Mouse (Mus musculus) heart, adult 8-10 months (tissue): ENCODE data around the gene Ankrd2. TPM values are rescaled to one million over a fixed set of nuclear protein-coding genes. Genes with fewer than 3 reads are reported as not detected.
A peak's percentile ranks its signal among the peaks of the same experiment; 100 is the strongest.
"Not testable (repeated sequence)": the region's sequence is repeated elsewhere in the genome, so short reads cannot be mapped to it uniquely, and the experiment has no call there.

Experiments used
- DNase-seq: peaks from one replicate; pipeline ENCODE4 v3.0.0; 2022; ENCODE audit warnings: low spot score
- total RNA-seq, 4 experiments: library from RNA; stranded (reverse); gene quantifications; 2 replicates each; pipeline ENCODE4 v1.2.4; 2022

The Ankrd2 gene
- total RNA-seq, 4 experiments from 2014 or later = 0.49 to 0.63 (median 0.53) TPM; not detected in 1

DNA sequence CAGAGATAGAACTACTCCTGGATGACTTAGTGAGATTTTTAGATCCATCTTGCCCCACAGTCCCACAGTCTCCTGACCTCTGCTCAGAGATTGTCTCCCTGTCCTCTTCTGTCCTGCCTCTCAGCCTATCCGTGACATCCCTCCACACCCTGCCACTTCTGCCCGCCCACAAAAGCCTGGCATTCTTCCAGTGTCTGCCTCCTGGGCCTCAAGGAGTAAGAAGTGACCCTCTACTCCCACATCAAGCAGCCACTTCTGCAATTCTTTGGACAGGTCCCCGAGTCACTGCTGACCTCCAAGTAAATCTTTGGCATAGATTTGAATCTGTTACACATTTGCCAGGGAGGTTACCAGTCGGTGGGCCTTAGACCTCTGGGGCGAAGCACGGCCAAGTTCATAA lies 18.5 kb downstream of the Ankrd2 start:
- DNase-seq = no peak

DNA sequence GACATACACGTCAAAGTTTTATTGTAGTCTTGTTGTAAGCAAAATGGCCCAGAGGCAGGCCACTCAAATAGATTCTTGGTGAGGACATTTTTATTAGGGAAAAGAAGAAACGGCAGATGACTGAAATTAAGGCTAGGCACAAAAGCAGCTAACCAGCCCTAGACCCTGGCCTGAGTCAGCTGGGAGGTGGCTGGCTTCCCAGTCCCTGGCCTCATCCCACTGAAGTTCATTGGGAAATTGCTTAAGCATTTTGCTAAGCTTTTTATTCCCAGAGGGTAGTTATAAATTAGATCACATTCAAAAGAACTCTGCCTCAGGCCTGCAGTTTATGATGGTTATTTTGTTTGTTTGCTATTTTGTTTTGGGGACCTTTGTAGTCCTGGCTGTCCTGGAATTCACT lies 20.1 kb downstream of the Ankrd2 start:
- peak; percentile 59 for DNase-seq

DNA sequence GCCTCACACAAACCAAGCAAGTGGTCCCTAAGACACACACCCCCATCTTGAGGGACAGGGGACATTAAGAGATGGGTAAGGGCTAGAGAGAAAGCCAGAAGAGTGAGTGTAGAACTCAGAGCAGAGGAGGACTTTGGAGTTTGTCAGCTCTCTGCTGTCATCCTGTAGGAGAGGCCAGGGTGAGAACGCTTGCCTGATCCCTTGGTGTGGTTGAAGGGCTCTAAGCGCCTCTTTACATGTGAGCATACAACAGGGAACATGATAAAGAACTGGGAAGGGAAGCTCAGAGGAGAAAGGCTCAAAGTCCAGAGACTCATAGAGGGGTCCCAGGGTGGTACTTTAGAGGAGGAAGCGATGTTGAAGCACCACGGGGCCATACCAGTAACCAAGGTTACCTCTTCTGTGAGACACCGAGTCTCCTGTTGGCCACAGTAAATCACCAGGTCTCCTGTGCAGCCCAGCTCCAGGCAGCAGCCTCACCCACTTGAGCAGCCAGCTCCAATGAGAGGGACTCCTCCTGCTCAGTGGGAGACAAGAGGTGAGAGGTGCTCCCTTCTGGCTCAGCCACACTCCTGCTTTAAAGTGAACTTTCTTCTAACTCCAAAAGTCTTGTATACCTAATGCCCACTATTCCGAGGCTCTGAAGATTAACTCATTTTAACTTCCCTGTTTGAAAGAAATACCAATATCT lies 21.1 kb downstream of the Ankrd2 start:
- DNase-seq = no peak

DNA sequence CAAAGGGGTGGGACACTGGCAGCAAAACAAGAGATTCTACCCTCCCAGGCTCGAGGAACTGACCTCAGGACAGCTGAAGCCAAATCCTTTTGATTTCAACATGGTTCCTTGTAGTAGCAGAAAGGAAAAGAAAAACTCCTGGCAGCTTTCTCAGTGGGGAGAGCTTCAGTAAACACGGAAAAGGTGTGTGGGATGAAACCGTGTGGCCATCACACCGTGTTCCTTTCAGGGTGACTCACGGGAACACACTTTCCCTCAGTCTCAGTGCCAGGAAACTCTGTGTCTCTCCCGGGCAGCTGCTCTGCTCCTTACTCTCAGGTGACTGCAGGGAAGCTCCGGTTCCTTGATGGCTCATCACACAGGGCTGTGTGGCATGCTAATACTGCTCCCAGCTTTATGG lies 22.6 kb downstream of the Ankrd2 start:
- no peak for DNase-seq

DNA sequence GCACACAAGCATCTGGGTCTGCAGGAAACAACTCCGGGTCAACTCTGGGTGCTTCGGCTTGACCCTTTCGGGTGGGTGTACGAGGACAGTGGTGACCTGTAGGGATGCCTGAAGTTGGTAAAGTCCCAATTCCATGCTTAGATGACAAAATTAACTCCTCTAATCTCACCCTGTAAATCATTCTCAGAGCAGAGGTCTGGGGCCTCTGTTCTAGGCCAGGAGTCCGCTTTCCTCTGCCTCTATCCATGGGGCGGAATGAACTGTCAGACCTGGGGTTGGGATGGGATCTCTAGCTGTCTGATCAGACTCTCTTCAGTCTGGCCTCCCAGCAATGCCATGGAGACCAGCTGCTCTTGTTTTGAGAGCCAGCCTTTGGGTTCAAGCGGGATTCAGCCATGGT lies 25.6 kb downstream of the Ankrd2 start:
- no peak for DNase-seq

DNA sequence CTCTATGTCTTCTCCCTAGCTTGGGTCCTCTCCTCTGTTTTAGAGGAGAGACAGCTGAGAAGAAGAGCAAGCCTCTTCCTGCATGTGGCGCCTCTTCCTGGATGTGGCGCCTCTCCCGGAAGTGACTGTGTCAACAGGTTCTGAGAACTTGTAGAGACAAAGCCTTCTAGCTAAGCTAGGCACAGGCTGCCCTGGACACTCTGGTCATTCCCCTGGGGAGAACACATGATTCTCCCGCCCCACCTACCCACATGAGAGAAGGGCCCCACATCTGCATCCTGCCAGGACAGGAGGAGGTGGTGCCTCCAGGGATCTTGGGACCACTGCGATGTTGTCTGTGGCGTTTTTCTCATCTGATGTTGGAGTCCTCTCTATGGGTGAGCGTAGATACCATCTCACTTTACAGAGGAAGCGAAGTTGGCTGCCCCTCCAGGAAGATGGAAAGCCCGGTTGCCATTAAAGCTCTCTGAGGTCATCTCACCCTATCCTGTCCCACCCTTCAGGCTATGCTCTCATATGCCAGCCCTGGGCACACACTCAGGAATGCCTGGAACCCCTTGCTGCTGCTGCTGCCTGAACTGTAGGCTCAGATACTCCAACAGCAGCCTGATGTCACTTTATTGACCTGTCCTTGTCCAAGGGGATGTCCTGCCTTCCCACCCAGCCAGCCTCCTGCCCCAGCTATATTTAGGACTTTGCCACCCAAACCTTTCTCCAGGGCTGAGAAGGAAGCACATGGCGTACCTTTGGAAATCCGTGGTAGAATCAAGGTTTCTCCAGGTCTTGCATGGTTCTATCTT lies 32.8 kb downstream of the Ankrd2 start:
- DNase-seq = peak; percentile 28

DNA sequence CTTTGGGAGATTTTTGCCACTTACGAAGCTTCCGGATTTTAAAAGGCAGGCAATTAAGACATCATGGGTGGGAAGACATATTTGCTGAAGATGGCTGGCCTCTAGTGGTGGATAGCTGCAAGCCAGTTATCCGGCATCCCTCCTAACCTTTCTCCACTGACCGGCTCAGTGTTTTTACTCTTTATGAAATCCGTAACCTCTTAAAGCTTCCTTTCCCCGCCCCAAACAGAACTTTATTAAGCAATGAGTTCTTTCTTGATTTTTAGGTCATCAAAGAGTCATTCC lies 33.4 kb downstream of the Ankrd2 start:
- DNase-seq = peak; percentile 53

DNA sequence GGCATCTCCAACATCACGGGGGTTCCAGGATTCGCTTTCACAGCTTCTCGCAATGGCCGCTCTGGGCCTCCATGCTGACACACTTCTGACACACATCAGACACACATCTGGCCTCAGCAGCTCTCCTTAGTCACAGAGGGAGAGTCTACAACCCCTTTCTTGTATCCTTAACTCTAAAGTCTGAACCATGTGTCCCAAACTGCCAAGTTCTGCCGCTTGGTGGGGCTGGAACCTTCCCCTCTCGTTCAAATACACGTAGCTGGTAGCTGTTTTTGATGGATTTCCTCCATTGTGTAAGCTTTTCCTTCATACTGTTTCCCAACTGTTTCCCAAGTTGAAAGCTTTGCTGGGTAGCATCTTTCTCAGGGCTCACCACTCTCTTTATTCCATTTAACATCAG lies 35.4 kb downstream of the Ankrd2 start:
- no peak for DNase-seq

DNA sequence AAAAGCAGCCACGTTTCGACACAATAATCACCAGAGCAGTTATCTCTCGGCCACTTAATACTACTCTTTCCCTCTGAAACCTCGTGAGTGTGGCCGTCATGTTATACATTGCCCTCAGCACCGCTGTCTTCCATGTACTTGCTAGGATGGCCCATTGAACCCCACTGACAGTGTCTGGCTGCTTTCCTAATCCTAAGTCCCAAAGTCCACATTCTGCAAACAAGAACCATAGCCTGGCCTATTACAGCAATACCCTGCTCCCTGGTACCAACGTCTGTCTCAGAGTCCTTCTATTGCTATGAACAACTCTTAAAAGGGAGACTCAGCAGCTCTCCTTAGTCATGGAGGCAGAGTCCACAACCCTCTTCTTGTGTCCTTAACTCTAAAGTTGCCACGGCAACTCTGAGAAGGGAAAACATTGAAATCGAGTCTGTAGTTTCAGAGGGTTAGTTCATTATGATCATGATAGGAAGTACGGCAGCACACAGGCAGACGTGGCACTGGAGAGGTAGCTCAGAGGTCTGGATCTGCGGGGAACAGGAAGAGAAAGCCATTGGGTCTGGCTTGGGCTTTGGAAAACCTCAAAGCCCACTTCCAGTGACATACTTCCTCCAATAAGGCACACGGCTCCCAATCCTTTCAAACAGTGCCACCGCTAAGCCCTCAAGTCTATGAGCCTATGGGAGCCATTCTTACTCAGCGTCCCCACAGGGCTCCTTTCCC lies 36.2 kb downstream of the Ankrd2 start:
- DNase-seq = no peak

DNA sequence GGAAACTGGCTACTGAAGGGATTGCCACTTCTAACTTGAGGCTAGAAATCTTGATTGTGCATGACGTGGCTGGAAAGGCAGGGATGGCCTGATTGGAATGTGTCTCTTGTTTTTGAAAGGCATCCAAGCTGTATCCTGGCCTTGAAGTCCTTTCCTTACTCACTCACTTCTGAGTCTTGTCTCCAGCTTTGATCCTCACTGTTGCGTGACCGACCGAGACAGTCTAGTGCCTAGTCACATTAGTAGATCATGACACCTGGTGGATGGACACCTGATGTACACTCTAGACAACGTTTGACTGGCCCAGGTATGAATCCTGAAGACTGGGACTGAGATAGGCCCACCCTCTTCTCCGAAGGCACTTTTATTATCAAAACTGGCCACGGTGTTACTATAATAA lies 37.0 kb downstream of the Ankrd2 start:
- DNase-seq = no peak

DNA sequence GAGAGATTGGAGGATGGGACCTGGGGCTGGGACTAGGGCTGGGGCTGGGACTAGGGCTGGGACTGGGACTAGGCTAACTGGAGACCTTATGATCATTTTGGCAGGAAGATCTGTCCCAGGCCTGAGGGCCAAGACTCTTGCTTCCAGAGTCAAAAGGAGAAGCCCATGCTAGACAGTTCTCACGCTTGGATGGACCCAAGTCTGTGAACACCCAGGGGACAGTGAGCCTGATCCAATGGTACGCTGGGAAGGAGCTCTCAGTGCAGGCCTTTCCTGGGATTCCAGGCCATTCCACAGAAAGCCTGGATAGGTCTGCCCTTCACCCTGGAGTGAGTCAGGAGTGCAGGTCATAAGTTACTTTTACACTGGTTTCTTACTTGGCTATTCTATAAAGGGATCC lies 39.3 kb downstream of the Ankrd2 start:
- DNase-seq = peak; percentile 13

DNA sequence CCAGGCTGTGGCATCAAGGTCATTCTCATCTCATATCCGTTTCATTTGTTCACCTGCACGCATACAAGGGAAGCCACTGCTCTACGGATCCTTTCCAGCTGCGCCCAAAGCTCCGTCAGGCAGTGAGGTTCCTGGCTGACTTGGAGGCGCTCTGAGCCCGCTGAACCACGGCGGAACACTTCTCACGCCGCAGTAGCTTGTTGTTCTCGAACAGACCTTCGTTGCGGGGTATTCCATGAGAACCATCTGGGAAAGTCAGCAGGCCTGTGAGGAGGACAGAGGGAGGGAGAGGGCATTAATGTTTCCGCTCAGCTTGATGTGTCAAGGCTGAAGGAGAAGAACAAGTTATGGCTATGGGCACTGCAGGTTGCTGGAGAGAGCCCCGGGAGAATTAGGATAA lies 40.2 kb downstream of the Ankrd2 start:
- DNase-seq = no peak

DNA sequence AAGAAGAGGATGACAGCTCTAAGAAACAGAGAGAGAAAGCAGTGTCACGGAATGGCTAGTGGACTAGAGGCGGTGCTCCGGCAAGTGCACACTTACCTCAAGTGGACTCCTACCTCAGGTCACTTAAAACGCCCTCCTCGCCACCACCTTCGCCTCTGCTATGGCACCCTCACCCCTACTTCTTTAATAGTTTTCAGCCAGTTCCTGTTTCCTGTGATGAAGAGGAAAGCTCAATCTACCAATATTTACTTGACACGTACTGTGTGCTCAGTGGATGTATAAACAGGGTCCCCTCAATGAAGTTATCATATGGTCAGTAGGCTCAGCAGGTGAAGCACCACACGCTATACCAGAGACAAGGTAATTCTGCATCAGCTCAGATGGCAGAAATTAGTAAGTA lies 42.8 kb downstream of the Ankrd2 start:
- DNase-seq = no peak

DNA sequence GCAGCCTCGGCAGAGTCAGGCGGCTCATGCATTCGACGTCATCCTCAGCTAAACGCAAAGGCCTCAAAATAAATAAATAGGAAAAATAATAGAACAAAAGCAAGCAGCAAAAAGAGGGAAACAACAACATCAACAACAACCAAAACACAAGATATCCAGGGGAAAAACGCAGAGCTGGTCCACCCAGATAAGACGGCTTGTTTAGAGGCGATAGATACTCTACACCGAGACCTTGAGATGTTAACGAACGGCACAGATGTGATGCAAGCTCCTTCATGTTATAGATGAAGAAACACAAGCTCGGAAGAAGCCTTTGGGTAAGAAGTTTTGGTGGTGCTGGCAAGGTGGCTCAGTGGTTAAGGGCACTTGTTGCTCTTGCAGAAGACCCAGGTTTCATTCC lies 43.2 kb downstream of the Ankrd2 start:
- DNase-seq = no peak

DNA sequence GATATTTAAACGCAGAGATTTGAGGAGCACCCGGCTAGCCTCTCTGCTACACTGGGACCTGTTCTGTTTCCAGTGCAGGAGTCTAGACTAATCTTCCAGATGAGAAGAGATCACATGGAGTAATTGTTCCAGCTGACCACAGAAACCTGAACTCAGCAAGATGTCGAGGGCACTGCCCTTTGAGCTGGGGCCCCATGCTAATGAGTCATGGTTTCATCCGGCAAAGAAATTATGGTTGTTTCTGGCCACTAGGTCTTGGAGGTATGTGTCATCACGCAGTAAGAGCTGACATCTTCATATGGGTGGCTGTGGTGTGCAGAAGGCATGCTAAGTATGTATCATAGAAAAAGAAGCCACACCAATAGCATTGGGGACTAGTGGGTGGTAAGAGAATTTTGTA lies 44.1 kb downstream of the Ankrd2 start:
- no peak for DNase-seq

DNA sequence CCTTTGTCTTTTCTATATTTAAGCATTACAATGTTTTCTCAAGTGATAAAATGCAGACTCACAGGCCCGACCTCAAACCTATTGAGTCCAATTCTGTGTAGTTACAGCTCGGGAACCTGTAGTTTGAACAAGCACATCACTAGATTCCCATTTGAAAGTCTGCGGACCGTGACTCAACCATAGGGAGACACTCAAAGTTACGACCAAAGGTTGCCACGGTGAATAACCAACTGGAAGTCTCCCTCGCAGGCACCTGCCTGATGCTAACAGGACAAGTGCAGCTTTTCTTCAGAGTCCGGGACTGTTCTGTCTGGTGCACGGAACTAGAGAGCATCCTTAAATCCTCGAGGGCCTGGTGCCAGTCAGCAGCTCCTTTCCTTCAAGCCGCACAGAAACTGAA lies 44.7 kb downstream of the Ankrd2 start:
- DNase-seq = no peak

DNA sequence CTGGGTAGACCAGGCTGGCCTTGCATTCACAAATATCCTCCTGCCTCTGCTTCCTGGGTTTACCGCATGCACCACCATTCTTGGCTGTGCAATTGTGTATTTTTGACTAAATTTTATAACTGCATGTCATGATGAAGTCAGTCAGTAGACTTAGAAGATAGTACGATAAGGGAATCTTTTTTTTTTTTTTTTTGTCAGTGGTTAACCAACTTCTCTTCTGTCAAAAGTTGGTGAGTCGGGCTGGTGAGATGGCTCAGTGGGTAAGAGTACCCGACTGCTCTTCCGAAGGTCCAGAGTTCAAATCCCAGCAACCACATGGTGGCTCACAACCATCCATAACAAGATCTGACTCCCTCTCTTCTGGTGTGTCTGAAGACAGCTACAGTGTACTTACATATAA lies 45.8 kb downstream of the Ankrd2 start:
- not testable (repeated sequence) for DNase-seq

DNA sequence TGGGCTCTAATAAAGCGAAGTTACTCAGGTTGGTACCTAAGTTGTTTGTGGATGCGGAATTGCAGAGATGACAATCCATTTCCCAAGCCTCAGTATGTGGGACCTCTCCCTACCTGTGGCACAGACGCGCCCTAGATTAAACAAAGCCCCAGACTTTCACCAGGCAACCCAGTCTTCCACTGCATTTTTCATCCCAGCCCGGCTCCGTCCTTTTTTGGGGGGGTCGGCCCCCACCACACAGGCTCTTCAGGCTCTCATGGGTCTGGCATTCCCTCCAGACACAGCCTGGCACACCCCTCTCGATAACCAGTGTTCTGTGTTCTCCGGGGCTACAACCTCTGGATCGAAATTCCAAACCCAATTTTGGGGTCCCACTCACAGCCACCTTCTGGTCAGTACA lies 49.9 kb downstream of the Ankrd2 start:
- DNase-seq = no peak

DNA sequence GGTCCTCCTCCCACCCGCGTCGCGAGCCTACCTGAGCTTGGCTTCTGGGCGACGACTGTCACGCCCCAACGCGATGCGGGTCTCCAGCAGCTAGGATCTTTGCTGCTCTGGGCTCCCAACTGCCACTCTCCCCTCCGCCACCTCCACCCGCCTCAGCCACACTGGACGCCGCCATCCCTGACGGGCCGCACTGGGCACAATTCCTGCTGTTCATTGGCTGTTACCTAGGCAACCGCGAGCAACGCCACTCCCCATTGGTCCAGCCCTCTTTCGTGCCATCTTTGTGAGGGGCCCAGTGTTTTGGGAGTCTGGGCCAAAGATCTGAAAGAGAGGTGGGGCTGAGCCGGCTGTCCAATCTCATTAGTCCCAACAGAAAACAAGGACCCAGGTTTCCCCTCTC lies 50.4 kb downstream of the Ankrd2 start, which contains the start of gene Morn4:
Gene Morn4, minus strand, starts transcription at position 192 of the 400 bp plus-strand sequence.
- DNase-seq = peak; percentile 43

DNA sequence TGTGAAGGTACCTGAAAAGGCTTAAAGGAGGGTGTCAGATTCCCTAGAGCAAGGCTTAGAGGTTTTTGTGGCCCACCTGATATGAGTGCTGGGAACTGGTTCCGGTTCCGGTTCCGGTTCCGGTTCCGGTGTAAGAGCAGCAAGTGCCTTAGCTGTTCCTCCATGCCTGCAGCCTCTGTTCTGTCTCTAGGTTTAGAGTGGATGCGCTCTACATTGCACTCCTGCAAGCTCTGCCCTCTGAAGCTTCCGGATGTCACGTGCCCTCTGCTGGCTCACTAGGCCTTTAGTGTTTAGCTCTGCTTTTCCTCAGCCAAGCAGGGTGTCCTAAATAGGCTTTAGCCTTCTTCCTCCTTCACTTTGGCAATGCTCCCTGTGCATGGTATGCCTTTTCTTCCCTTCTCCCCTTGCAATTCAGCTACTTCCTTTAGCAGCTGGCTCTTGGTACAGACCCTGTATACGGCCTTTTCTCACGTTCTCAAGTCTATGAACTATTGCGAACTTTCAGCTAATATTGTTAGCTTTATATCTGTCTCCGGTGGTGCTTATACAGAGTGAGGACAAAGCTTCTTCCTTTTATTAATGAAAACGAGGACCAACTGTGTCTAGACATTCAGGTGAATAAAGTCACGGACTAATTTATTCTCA lies 53.4 kb downstream of the Ankrd2 start:
- DNase-seq = peak; percentile 64

DNA sequence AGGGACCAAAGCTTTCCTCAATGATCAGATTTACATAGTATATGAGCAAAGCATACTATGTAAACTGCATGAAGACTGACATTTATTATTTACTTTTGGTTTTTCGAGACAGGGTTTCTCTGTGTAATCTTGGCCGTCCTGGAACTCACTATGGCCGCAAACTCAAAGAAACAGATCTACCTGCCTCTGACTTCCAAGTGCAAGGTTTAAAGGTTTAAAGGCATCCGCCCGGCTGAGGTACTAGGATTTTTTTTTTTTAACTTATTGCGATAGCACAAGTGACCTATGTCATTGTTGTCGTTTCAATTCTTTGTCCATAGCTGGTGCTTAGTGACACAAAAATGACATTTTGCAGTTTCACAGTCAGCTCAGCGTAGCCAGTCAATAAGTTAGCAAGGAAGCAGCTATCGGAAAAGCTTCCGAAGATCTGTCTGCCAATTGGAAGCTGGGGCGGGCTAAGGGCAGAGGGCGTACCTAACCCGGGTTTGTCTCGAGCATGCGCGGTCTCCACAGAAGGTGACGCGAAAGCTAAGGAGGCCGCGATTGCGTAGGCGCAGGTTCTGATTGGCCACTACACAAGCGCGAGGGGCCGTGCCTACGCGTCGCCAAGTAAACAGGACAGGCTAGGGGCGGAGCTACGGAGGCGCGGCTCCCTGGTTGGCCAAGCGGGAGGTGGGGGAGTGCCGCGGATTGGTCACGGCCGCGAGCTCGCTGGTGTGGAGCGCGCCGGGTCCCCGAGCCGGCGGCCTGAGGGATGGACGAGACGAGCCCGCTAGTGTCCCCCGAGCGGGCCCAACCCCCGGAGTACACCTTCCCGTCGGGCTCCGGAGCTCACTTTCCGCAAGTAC lies 54.2 kb downstream of the Ankrd2 start, which contains the start of gene Pi4k2a:
Gene Pi4k2a, plus strand, starts transcription at position 723 of the 848 bp plus-strand sequence.
- peak; percentile 100 for DNase-seq
